Mouse (Mus musculus) CH12.LX (cell line): ENCODE results near the gene Pak3.

Experiments used
- CHD2 ChIP-seq: IDR thresholded peaks from 2 replicates; pipeline ENCODE4 v1.6.1; 2011; ENCODE audit warnings: low read length, improper control_type of control experiment
- CTCF ChIP-seq, 2 experiments: IDR thresholded peaks in 1 of 2; conservative IDR thresholded peaks in 1 of 2; 2 replicates each; pipeline ENCODE4 v1.5.1; 2011 to 2012; ENCODE audit warnings: low read depth in 2 of 2, low read length in 2 of 2, improper control_type of control experiment in 1 of 2, inconsistent platforms in 1 of 2, mild to moderate bottlenecking in 1 of 2, moderate library complexity in 1 of 2
- ELF1 ChIP-seq: IDR thresholded peaks from 2 replicates; pipeline ENCODE4 v1.6.1; 2014; ENCODE audit warnings: low read depth, mild to moderate bottlenecking, inconsistent platforms, low read length, improper control_type of control experiment
- KAT2A ChIP-seq: IDR thresholded peaks from 2 replicates; pipeline ENCODE4 v1.6.1; 2012; ENCODE audit warnings: low read length, improper control_type of control experiment, inconsistent platforms; ENCODE audit not compliant: insufficient replicate concordance
- MYC ChIP-seq: IDR thresholded peaks from 2 replicates; pipeline ENCODE4 v1.6.1; 2011; ENCODE audit warnings: low read depth, mild to moderate bottlenecking, improper control_type of control experiment, low read length
- POLR2A ChIP-seq: IDR thresholded peaks from 2 replicates; pipeline ENCODE4 v1.6.1; 2011; ENCODE audit warnings: low read depth, mild to moderate bottlenecking, improper control_type of control experiment, low read length
- POLR2AphosphoS2 ChIP-seq: IDR thresholded peaks from 2 replicates; pipeline ENCODE4 v1.6.1; 2011; ENCODE audit warnings: low read depth, low read length, improper control_type of control experiment
- SIN3A ChIP-seq: IDR thresholded peaks from 2 replicates; pipeline ENCODE4 v1.6.1; 2012; ENCODE audit warnings: low read length, improper control_type of control experiment, inconsistent platforms
- TBP ChIP-seq: conservative IDR thresholded peaks from 2 replicates; pipeline ENCODE4 v1.6.1; 2011; ENCODE audit warnings: low read depth, low read length, improper control_type of control experiment
- TCF12 ChIP-seq: IDR thresholded peaks from 2 replicates; pipeline ENCODE4 v1.6.1; 2014; ENCODE audit warnings: low read depth, mild to moderate bottlenecking, inconsistent platforms, low read length, improper control_type of control experiment
- UBTF ChIP-seq: IDR thresholded peaks from 2 replicates; pipeline ENCODE4 v1.6.1; 2012; ENCODE audit warnings: low read depth, mild to moderate bottlenecking, inconsistent platforms, low read length, improper control_type of control experiment, moderate library complexity
- USF1 ChIP-seq: IDR thresholded peaks from 2 replicates; pipeline ENCODE4 v1.6.1; 2014; ENCODE audit warnings: low read depth, mild to moderate bottlenecking, inconsistent platforms, low read length, improper control_type of control experiment
- ZC3H11A ChIP-seq: IDR thresholded peaks from 2 replicates; pipeline ENCODE4 v1.6.1; 2012; ENCODE audit warnings: low read depth, mild to moderate bottlenecking, inconsistent platforms, low read length, improper control_type of control experiment

DNA sequence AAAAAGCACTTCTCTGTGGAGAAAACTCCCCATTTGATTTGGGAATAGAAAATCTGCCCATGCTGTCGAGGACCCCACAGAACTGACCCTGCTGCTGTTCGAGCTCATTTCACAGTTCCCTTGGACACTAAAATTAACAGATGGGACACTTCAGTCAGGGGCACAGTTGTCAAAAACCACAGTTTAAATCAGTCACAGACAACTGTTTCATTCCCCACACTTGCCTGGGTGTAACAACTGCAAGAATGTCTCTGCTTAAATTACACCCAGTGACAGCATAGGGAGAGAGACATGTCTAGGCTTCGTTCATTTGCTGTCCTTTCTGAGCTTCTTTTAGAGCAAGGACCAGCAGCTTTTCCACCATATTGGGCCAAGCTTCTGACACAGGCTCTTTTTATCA, 328.2 kb downstream of the Pak3 start:
- TF ChIP-seq POLR2A = no peak
- no peak for TF ChIP-seq KAT2A
- no peak for TF ChIP-seq ZC3H11A
- TF ChIP-seq UBTF = no peak
- no peak for TF ChIP-seq USF1
- TF ChIP-seq SIN3A = no peak
- TF ChIP-seq ELF1 = no peak
- no peak for TF ChIP-seq TBP
- TF ChIP-seq CHD2 = no peak
- TF ChIP-seq MYC = no peak
- no peak for TF ChIP-seq CTCF (conservative IDR thresholded peaks at IDR 0.05 in 1 of 2, IDR thresholded peaks at IDR 0.05 in 1 of 2; ENCODE audit: low read depth in 2 of 2, low read length in 2 of 2)
- no peak for TF ChIP-seq TCF12
- TF ChIP-seq POLR2AphosphoS2 = no peak
